Mouse (Mus musculus) induced T-regulatory cell, adult 2 months (primary cell): ENCODE measurements around the gene Dock3.

Experiments used
- DNase-seq: peaks from one replicate; pipeline ENCODE4 v3.0.0-alpha.2; 2012; ENCODE audit warnings: low read depth

The Dock3 gene

GRCm38 (mm10) chr9:107231539-107232139 is at the start of gene Dock3:
Gene Dock3, minus strand, starts transcription at chr9:107231909.
- DNase-seq, result peak; percentile 77

GRCm38 (mm10) chr9:107280322-107281027 is 48.8 kb upstream of the Dock3 start:
- DNase-seq, result peak; percentile 92

GRCm38 (mm10) chr9:107279378-107280321 is 47.9 kb upstream of the Dock3 start:
- DNase-seq, result peak; percentile 78

GRCm38 (mm10) chr9:107278527-107279377 is 47.0 kb upstream of the Dock3 start:
- peak; percentile 85 for DNase-seq

- no peak for DNase-seq
These were observed 46.4 kb upstream of the Dock3 start for GRCm38 (mm10) chr9:107278126-107278525.

- DNase-seq, result no peak
These were observed 45.9 kb upstream of the Dock3 start for GRCm38 (mm10) chr9:107277603-107278002.

- no peak for DNase-seq
These were observed 44.0 kb upstream of the Dock3 start for GRCm38 (mm10) chr9:107275710-107276109.

- DNase-seq, result no peak
These were observed 43.0 kb upstream of the Dock3 start for GRCm38 (mm10) chr9:107274751-107275150.

GRCm38 (mm10) chr9:107273184-107273583 is 41.5 kb upstream of the Dock3 start:
- DNase-seq, result peak; percentile 57

- no peak for DNase-seq
These were observed 40.6 kb upstream of the Dock3 start for GRCm38 (mm10) chr9:107272284-107272683.

- no peak for DNase-seq
These were observed 39.6 kb upstream of the Dock3 start for GRCm38 (mm10) chr9:107271177-107271938.

- peak; percentile 21 for DNase-seq
These were observed 38.1 kb upstream of the Dock3 start for GRCm38 (mm10) chr9:107269772-107270171.

GRCm38 (mm10) chr9:107267721-107268402 is 36.2 kb upstream of the Dock3 start:
- DNase-seq, result no peak

GRCm38 (mm10) chr9:107267028-107267427 is 35.3 kb upstream of the Dock3 start:
- no peak for DNase-seq

- peak; percentile 36 for DNase-seq
These were observed 33.0 kb upstream of the Dock3 start for GRCm38 (mm10) chr9:107264731-107265130.

- DNase-seq, result no peak
These were observed 32.2 kb upstream of the Dock3 start for GRCm38 (mm10) chr9:107263912-107264311.

GRCm38 (mm10) chr9:107262375-107262774 is 30.7 kb upstream of the Dock3 start:
- no peak for DNase-seq

GRCm38 (mm10) chr9:107261792-107262191 is 30.1 kb upstream of the Dock3 start:
- no peak for DNase-seq

- DNase-seq, result no peak
These were observed 29.1 kb upstream of the Dock3 start for GRCm38 (mm10) chr9:107260836-107261235.

- DNase-seq, result no peak
These were observed 28.7 kb upstream of the Dock3 start for GRCm38 (mm10) chr9:107260429-107260828.
